Mouse (Mus musculus) C2C12 (cell line): ENCODE measurements around the gene Nuak2.

Source experiments
- CEBPB ChIP-seq: IDR thresholded peaks from one replicate; pipeline ENCODE4 v1.6.1; 2011; ENCODE audit warnings: low read depth, mild to moderate bottlenecking, control low read depth, moderate library complexity
- CTCF ChIP-seq: IDR thresholded peaks from one replicate; pipeline ENCODE4 v1.5.1; 2011; ENCODE audit not compliant: control insufficient read depth, insufficient read depth, insufficient read length
- FOSL1 ChIP-seq: IDR thresholded peaks from one replicate; pipeline ENCODE4 v1.8.0; 2011; ENCODE audit warnings: mild to moderate bottlenecking, low read length; ENCODE audit not compliant: poor library complexity, insufficient read depth, severe bottlenecking
- MAX ChIP-seq: IDR thresholded peaks from one replicate; pipeline ENCODE4 v1.6.1; 2011; ENCODE audit warnings: mild to moderate bottlenecking, control low read depth
- MYOD1 ChIP-seq: IDR thresholded peaks from one replicate; pipeline ENCODE4 v1.6.1; 2011; ENCODE audit warnings: low read depth; ENCODE audit not compliant: control insufficient read depth, insufficient read length

DNA sequence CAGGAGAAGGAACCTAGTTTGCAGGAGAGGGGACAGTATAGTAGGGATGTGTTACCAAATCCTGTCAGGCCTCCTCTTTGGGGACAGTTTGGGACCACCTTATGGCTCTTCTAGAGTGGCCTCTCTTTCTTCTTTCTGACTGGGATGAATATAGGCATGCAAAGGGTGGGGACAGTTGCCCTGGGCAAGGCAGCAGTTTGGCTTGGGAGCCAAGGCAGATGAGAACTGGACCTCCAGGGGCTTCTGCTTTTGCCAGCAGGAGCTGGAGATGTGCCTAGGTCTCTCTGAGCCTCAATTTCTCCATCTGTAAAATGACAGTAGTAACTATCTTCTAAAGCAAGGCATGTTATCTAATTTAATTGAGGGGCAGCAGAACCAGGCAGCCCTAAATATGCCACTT lies 31.0 kb downstream of the Nuak2 start:
- TF ChIP-seq CTCF: no peak
- TF ChIP-seq MAX: no peak
- no peak for TF ChIP-seq MYOD1
- no peak for TF ChIP-seq FOSL1
- TF ChIP-seq CEBPB: no peak
